In the genomic region with DNA sequence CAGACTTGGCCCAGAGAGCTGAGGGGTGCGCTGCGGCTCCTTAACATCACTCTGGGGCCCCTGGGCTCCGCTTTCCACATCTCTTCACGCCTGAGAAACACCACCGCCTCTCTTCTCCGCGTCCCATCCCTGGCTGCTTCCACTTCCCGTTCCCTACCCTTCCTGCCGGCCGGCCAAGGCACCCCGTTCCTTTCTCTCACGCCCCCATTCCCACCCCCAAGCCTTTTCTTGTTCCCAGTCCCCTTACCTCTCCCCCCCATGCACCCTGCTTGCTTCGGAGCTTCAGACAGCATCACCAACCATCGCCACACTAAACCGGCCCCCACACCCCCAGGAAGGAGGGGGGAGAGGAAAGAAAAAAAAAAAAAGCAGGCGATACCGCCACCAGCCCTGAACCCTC, we compare ENCODE assay signal across 9 mouse cellular contexts. TPM values are rescaled to one million over a fixed set of nuclear protein-coding genes. Genes with fewer than 3 reads are reported as not detected.
DNase-seq lines count a peak whose midpoint lies in the region; ATAC-seq lines count a peak whose summit lies in the region.
"Had no signal": no experiment of that assay in that cellular context is flagged by ENCODE, and none has a peak within 500 bp of the region (broad histone marks: within the 10 kb centered on the region; RNA-seq: fewer than 3 reads in every experiment).

No protein-coding gene starts in this region.

- peak; percentile 26 for DNase-seq in CD4-positive, CD25-positive, alpha-beta regulatory T cell, adult 2 months (ENCODE audit: low read depth, low spot score)
- no peak for DNase-seq in limb, embryonic 11.5 days (ENCODE audit: low spot score)
- DNase-seq in right cerebral cortex, postnatal 36 days (ENCODE audit: low spot score in 2 of 2) = peak; percentile 14 to 26

- ATAC-seq in CD4-positive, CD25-positive, alpha-beta regulatory T cell, adult 4 months = no peak
- ATAC-seq in megakaryocyte, adult 5-6 weeks (ENCODE audit: poor library complexity, severe bottlenecking) = no peak
- no peak for ATAC-seq in limb, embryonic 11.5 days (ENCODE audit: insufficient number of reproducible peaks, low FRiP score, low TSS enrichment, low read depth)
- ATAC-seq in activated CD4-positive, CD25-positive, alpha-beta regulatory T cell, adult 4 months = no peak
- no peak for ATAC-seq in erythroid progenitor cell, adult 5-6 weeks (replicated peaks; ENCODE audit: low FRiP score, poor library complexity, severe bottlenecking)

- no peak overlapping the region for H3K27ac ChIP-seq in limb, embryonic 11.5 days (replicated peaks; ENCODE audit: low read depth, low read length)

- H3K4me1 ChIP-seq in megakaryocyte, embryonic 14.5 days = peaks cover 88% of the 10 kb centered on the region
- H3K4me1 ChIP-seq in limb, embryonic 11.5 days (ENCODE audit: control insufficient read depth, insufficient read depth, low read length) = peaks cover 11% of the 10 kb centered on the region; the same call in 1 of the 2 replicates

- H3K4me3 ChIP-seq in megakaryocyte, embryonic 14.5 days (replicated peaks) = peak overlapping the region; percentile 93
- H3K4me3 ChIP-seq in limb, embryonic 11.5 days (ENCODE audit: low read depth, low read length) = peak overlapping the region; percentile 45
- H3K4me3 ChIP-seq: erythroblast, embryonic 14.5 days had no signal

- H3K36me3 ChIP-seq in megakaryocyte, embryonic 14.5 days (replicated peaks; ENCODE audit: low read length) = peaks cover 22% of the 10 kb centered on the region
- H3K36me3 ChIP-seq in limb, embryonic 11.5 days (ENCODE audit: control insufficient read depth, insufficient read depth, low read length) = no peaks in the 10 kb centered on the region

- H3K4me2 ChIP-seq in limb, embryonic 11.5 days (ENCODE audit: low read depth, severe bottlenecking) = peak overlapping the region; percentile 83

- H3K9ac ChIP-seq in limb, embryonic 11.5 days (ENCODE audit: low read length) = no peak overlapping the region

- H3K27me3 ChIP-seq in megakaryocyte, embryonic 14.5 days (replicated peaks) = peaks cover 45% of the 10 kb centered on the region
- peaks cover 69% of the 10 kb centered on the region for H3K27me3 ChIP-seq in limb, embryonic 11.5 days (ENCODE audit: control insufficient read depth, insufficient read depth, low read length)

- 1% methylated on average over 17 of the region's 17 CpGs for WGBS in limb, embryonic 11.5 days

- H3K9me3 ChIP-seq in megakaryocyte, embryonic 14.5 days = no peaks in the 10 kb centered on the region
- no peaks in the 10 kb centered on the region for H3K9me3 ChIP-seq in limb, embryonic 11.5 days (ENCODE audit: control insufficient read depth, low read length)

RNA-seq across cellular contexts. Expression of a gene that starts 1.2 kb away (rescaled TPM):
- polyA plus RNA-seq in CD4-positive, CD25-positive, alpha-beta regulatory T cell, adult 4 months (2017; shearing (Covaris generic)) = 10 to 100 TPM; 25.9 to 29.4 TPM
- polyA plus RNA-seq in megakaryocyte, embryonic 14.5 days (2012; ENCODE audit: insufficient read depth, low replicate concordance) = 141 and 174 TPM in 2 replicates
- total RNA-seq in megakaryocyte, adult 5-6 weeks (2015) = 30.1 and 31.6 TPM in 2 replicates
- total RNA-seq in megakaryocyte, adult 5-6 weeks (2017) = 5.2 and 6.1 TPM in 2 replicates
- 3.9 and 6.2 TPM in 2 replicates for polyA plus RNA-seq in limb, embryonic 11.5 days (2014; fragmentation: Nextera tagmentation; extraction: Ambion mirVana)
- polyA plus RNA-seq in activated CD4-positive, CD25-positive, alpha-beta regulatory T cell, adult 4 months (2017; shearing (Covaris generic)) = 10 to 100 TPM; 19.1 to 25.3 TPM
- total RNA-seq in erythroid progenitor cell, adult 5-6 weeks (2015; ENCODE audit: low replicate concordance) = 4.2 and 6.1 TPM in 2 replicates
- 1.6 and 2.7 TPM in 2 replicates for total RNA-seq in erythroid progenitor cell, adult 5-6 weeks (2017; ENCODE audit: low replicate concordance)

RNA-seq across cellular contexts. Expression of a gene that starts 42.1 kb away (rescaled TPM):
- polyA plus RNA-seq in CD4-positive, CD25-positive, alpha-beta regulatory T cell, adult 4 months (2017; shearing (Covaris generic)) = 10 to 100 TPM; 23.6 to 29.8 TPM
- 16.7 and 34.3 TPM in 2 replicates for polyA plus RNA-seq in megakaryocyte, embryonic 14.5 days (2012; ENCODE audit: insufficient read depth, low replicate concordance)
- 14.5 and 19.7 TPM in 2 replicates for total RNA-seq in megakaryocyte, adult 5-6 weeks (2015)
- 17.8 and 18.8 TPM in 2 replicates for total RNA-seq in megakaryocyte, adult 5-6 weeks (2017)
- 9.9 and 11.0 TPM in 2 replicates for polyA plus RNA-seq in limb, embryonic 11.5 days (2014; fragmentation: Nextera tagmentation; extraction: Ambion mirVana)
- 10 to 100 TPM; 26.7 to 31.8 TPM for polyA plus RNA-seq in activated CD4-positive, CD25-positive, alpha-beta regulatory T cell, adult 4 months (2017; shearing (Covaris generic))
- 29.9 and 31.4 TPM in 2 replicates for total RNA-seq in erythroid progenitor cell, adult 5-6 weeks (2015; ENCODE audit: low replicate concordance)
- 87.7 and 89.0 TPM in 2 replicates for total RNA-seq in erythroid progenitor cell, adult 5-6 weeks (2017; ENCODE audit: low replicate concordance)

RNA-seq across cellular contexts. Expression of a gene that starts 42.9 kb away (rescaled TPM):
- polyA plus RNA-seq in CD4-positive, CD25-positive, alpha-beta regulatory T cell, adult 4 months (2017; shearing (Covaris generic)) = 1 to 10 TPM; 2.8 to 3.0 TPM
- 4.8 and 8.9 TPM in 2 replicates for polyA plus RNA-seq in megakaryocyte, embryonic 14.5 days (2012; ENCODE audit: insufficient read depth, low replicate concordance)
- total RNA-seq in megakaryocyte, adult 5-6 weeks (2015) = 7.2 and 7.6 TPM in 2 replicates
- total RNA-seq in megakaryocyte, adult 5-6 weeks (2017) = 5.2 and 8.3 TPM in 2 replicates
- 3.2 and 3.4 TPM in 2 replicates for polyA plus RNA-seq in limb, embryonic 11.5 days (2014; fragmentation: Nextera tagmentation; extraction: Ambion mirVana)
- 1 to 10 TPM; 2.6 to 4.0 TPM for polyA plus RNA-seq in activated CD4-positive, CD25-positive, alpha-beta regulatory T cell, adult 4 months (2017; shearing (Covaris generic))
- total RNA-seq in erythroid progenitor cell, adult 5-6 weeks (2015; ENCODE audit: low replicate concordance) = 18.0 and 32.8 TPM in 2 replicates
- total RNA-seq in erythroid progenitor cell, adult 5-6 weeks (2017; ENCODE audit: low replicate concordance) = 27.6 and 29.6 TPM in 2 replicates

RNA-seq across cellular contexts. Expression of a gene that starts 59.3 kb away (rescaled TPM):
- 10 to 100 TPM in 1 of 2 experiments, 1 to 10 TPM in 1; 8.9 to 11.3 TPM for polyA plus RNA-seq in CD4-positive, CD25-positive, alpha-beta regulatory T cell, adult 4 months (2017; shearing (Covaris generic))
- 55.6 and 120 TPM in 2 replicates for polyA plus RNA-seq in megakaryocyte, embryonic 14.5 days (2012; ENCODE audit: insufficient read depth, low replicate concordance)
- 90.1 and 90.2 TPM in 2 replicates for total RNA-seq in megakaryocyte, adult 5-6 weeks (2015)
- total RNA-seq in megakaryocyte, adult 5-6 weeks (2017) = 58.7 and 60.8 TPM in 2 replicates
- 15.8 and 17.3 TPM in 2 replicates for polyA plus RNA-seq in limb, embryonic 11.5 days (2014; fragmentation: Nextera tagmentation; extraction: Ambion mirVana)
- 1 to 10 TPM; 8.9 to 9.8 TPM for polyA plus RNA-seq in activated CD4-positive, CD25-positive, alpha-beta regulatory T cell, adult 4 months (2017; shearing (Covaris generic))
- 122 and 132 TPM in 2 replicates for total RNA-seq in erythroid progenitor cell, adult 5-6 weeks (2015; ENCODE audit: low replicate concordance)
- 53.0 and 74.3 TPM in 2 replicates for total RNA-seq in erythroid progenitor cell, adult 5-6 weeks (2017; ENCODE audit: low replicate concordance)
